Mouse (Mus musculus): ENCODE results near the gene Bcl2. TPM values are rescaled to one million over a fixed set of nuclear protein-coding genes. Genes with fewer than 3 reads are reported as not detected.
A peak's percentile ranks its signal among the peaks of the same experiment; 100 is the strongest.

The Bcl2 gene
- total RNA-seq, 1 experiment from 2014 or later: 66.0 TPM

GRCm38 (mm10) chr1:106597575-106598291 is 116.3 kb downstream of the Bcl2 start:
- no peak for ATAC-seq (replicated peaks; ENCODE audit: low read depth, poor library complexity, severe bottlenecking)

DNA sequence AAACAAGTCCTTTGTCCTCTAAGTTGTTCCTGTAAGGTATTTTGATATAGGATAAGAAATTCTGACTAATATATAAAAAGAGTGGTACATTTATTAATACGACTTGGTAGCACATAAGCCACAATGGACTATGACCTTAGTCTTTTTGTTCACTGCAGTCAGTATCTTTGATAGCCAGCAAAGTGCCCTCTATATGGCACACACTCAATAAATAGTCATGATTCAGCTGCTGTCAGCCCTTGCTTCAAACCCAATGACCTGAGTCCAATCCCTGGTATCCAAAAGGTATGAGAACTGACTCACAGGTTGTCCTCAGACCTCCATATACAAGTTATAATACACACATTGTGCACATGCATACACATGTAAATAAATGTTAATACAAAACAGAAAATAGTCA is 117.7 kb downstream of the Bcl2 start:
- no peak for ATAC-seq (replicated peaks; ENCODE audit: low read depth, poor library complexity, severe bottlenecking)

- ATAC-seq (replicated peaks; ENCODE audit: low read depth, poor library complexity, severe bottlenecking): peak; percentile 25; the same call in 1 of the 2 replicates
Measured at GRCm38 (mm10) chr1:106595286-106595885, 118.7 kb downstream of the Bcl2 start.

GRCm38 (mm10) chr1:106591180-106591774 is 122.8 kb downstream of the Bcl2 start:
- ATAC-seq (replicated peaks; ENCODE audit: low read depth, poor library complexity, severe bottlenecking): no peak

DNA sequence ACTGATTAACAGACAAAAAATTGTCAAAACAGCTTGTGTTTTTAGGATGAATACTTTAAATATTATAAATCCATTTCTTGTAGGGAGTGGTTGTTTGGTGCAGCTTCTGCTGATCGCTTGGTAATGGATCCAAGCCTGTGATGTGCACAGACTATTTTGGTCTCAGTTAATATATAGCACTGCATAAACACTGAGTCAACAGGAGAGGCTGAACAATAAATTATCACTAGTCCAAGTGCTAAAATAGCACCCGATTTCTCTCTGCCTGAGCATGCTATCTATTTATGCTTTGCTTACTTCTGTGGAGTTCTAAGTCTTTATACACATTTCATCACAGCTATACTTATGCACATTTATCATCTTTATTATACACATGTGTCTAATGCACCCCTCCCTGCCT is 124.9 kb downstream of the Bcl2 start:
- no peak for ATAC-seq (replicated peaks; ENCODE audit: low read depth, poor library complexity, severe bottlenecking)

- no peak for ATAC-seq (replicated peaks; ENCODE audit: low read depth, poor library complexity, severe bottlenecking)
Measured at GRCm38 (mm10) chr1:106587866-106588470, 126.1 kb downstream of the Bcl2 start.

DNA sequence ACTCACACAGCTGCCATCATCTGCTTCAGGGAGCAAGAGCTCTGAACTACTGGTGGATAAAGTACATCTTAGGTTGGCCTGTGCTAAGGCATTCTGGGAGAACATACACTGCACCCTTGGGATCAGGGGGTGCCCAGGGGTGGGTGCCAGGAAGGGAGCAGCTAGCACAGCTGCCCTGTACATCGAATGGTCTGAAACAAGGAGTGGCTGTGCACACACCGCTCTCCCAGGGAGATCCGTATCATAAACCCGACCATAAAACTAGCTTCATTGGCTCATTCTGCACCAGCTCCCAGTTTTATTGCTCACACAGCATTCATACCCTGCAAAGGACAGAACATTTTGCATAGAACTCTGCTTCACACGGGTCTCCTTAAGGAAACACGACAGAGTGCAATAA is 127.3 kb downstream of the Bcl2 start:
- no peak for ATAC-seq (replicated peaks; ENCODE audit: low read depth, poor library complexity, severe bottlenecking)

DNA sequence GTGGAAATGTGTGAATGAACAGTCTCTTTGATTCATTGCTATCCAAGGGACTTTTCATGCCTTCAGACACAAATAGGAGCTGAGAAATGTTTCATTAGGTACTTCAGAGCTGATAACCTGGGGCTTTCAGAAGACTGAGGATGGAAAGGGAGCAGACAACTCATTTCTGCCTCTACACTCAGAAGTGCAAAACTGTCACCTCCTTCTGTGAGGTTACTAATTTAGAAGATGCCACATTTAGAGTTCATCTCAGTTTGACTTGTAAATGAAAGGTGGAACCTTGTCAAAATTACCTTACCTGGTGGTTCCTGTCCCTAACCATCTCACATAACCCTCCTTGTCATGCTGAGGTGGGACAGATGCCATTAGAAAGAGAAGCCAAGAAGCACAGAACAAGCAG is 128.7 kb downstream of the Bcl2 start:
- ATAC-seq (replicated peaks; ENCODE audit: low read depth, poor library complexity, severe bottlenecking): no peak

GRCm38 (mm10) chr1:106584824-106585223 is 129.2 kb downstream of the Bcl2 start:
- no peak for ATAC-seq (replicated peaks; ENCODE audit: low read depth, poor library complexity, severe bottlenecking)

- no peak for ATAC-seq (replicated peaks; ENCODE audit: low read depth, poor library complexity, severe bottlenecking)
Measured at GRCm38 (mm10) chr1:106584273-106584672, 129.8 kb downstream of the Bcl2 start.

DNA sequence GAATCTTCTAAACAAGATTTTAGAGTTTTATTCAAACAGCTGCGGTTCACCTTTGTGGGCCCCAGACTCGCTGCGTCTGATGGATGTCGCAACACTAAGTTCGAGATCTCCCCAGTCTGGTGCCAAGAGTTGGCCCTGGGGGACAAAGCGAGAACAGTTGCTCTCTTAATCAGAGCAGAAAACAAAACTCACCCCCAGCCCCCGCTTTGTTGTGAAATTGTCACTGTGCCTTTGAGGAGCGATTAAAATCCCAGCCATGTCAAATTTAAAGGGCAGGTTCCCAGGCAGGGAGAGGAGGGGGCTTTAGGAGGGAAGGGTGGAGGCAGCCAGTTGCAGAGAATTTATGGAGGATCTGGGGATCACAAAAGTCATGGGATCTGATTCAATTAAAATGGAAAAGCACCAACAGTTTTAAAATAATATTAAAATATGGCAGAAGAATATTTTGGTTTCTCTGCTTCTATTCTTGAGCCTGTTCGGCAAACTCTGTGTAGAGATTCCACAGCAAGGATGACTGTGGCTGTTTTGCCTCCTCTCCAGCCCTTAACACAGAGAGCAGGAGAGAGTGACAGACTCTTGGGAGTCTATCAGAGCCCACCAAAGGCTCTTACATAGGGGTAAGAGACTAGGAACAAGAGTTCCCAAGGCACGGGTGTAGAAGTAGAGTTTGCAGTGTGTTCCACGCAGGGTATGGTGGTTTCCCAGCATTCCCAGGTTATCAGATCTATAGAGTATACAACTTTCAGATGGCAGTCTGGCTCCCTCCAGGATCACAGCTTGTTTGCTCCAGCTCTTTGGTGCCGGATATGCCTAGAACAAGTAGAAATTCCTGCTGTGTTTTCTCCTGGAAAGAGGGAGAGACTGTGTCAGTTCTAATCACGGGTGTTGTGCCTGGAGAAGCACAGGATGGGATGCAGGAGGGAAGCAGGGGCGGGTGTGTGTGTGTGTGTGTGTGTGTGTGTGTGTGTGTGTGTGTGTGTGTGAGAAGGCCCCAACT is 130.5 kb downstream of the Bcl2 start:
- 0 out of 2 replicates have a peak, but pooled peaks have one; percentile 27 for ATAC-seq (replicated peaks; ENCODE audit: low read depth, poor library complexity, severe bottlenecking)

DNA sequence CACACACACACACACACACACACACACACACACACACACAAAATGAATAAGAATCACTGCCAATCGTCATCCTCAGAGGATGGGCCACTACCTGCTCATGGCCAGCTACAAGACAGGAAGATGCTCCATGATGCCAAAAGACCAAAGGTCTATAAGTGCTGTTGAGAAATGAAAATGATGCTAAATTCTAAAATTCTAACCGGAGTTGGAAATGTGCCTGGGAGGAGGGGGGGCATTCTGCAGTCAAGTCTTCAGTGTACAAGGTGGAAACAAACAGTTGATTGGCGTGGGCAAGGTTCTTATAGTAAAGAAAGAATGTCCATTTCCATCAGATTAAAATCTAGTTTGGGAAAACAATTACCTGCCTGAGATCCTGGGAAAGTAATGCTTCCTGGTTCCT is 131.3 kb downstream of the Bcl2 start:
- no peak for ATAC-seq (replicated peaks; ENCODE audit: low read depth, poor library complexity, severe bottlenecking)

- peak; percentile 91 for ATAC-seq (replicated peaks; ENCODE audit: low read depth, poor library complexity, severe bottlenecking)
Measured at GRCm38 (mm10) chr1:106581812-106582211, 132.3 kb downstream of the Bcl2 start.

DNA sequence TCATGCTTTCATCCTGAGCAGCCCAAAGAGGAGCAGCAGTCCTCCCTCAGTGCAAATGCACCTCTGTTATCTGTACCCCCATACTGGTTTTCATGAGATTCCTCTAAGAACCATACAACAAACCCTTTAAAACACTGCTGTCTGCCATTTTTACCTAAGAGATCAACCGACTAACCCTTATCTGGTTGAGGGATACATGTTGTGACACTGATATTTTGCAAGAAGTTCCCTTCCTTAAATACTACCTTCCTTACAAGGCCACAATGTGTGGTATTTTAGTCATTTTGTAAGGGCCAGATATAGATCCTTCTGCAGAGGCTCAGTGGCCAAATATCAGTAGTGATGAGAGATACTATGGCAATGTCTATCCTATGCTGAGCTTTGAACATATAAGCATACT is 134.3 kb downstream of the Bcl2 start:
- peak; percentile 27; the same call in 1 of the 2 replicates for ATAC-seq (replicated peaks; ENCODE audit: low read depth, poor library complexity, severe bottlenecking)

DNA sequence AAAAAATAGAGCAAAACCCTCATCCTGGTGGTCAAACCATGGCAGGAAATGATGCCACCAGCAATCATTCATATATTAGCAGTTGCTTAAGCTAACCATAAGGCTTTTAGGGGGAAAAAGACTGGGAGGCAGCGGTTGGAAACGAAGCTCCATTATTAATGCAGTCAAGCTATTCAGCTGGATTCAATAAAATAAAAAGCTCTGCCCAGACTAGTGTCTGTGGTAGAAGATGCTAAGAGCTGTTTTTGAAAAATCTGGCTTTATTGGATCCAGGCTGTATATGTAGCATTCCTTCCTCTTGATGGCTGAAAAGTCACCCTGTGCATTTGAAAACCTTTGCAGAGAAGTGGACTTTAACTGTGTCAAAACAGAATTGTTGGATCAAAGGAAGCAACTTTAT is 141.6 kb downstream of the Bcl2 start:
- no peak for ATAC-seq (replicated peaks; ENCODE audit: low read depth, poor library complexity, severe bottlenecking)

- peak; percentile 49 for ATAC-seq (replicated peaks; ENCODE audit: low read depth, poor library complexity, severe bottlenecking)
Measured at GRCm38 (mm10) chr1:106570870-106571269, 143.2 kb downstream of the Bcl2 start.

DNA sequence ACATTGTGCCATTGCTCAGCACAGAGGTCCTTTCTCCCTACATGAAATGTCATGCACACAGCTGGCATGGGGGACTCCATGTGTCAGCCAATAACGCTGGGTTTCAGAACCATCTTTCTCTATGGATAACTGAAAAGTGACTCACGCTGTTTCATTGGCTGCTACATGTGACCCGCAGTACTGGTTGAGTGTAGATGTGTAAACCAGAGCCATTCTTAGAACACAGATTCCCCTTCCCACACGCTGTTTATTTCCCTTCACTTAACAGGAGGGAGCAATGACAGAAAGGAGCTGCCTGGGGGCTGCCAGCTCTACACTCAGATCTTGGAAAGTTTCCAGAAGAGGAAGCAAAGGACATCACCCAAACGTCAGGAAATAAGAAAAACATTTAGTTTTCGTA is 143.7 kb downstream of the Bcl2 start:
- ATAC-seq (replicated peaks; ENCODE audit: low read depth, poor library complexity, severe bottlenecking): 0 out of 2 replicates have a peak, but pooled peaks have one; percentile 3

- ATAC-seq (replicated peaks; ENCODE audit: low read depth, poor library complexity, severe bottlenecking): no peak
Measured at GRCm38 (mm10) chr1:106569674-106570073, 144.4 kb downstream of the Bcl2 start.

GRCm38 (mm10) chr1:106568868-106569267 is 145.2 kb downstream of the Bcl2 start:
- peak; percentile 74 for ATAC-seq (replicated peaks; ENCODE audit: low read depth, poor library complexity, severe bottlenecking)

DNA sequence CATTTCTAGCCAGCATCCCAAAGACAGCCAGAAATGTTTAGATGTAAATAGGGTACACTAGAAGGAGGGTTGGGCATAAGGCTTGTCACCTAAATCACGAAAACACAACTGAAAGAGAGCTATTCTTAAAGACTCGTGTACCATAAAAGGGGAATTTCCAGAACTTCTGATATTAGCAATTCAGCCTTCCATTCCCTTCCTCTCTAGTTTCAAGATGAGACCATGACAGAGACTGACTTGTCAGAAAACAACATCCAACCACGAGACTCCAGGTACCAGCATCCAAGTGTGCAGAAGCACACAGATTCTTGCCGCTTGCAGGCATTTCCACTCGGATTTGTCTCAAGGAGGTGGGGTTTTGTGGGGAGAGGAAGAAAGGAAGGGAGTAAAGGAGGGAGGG is 146.6 kb downstream of the Bcl2 start:
- no peak for ATAC-seq (replicated peaks; ENCODE audit: low read depth, poor library complexity, severe bottlenecking)
